Mouse (Mus musculus) thymus, adult 2 months (tissue): ENCODE measurements around the gene Slco3a1. TPM values are rescaled to one million over a fixed set of nuclear protein-coding genes. Genes with fewer than 3 reads are reported as not detected.

ENCODE experiments used
- DNase-seq: peaks from one replicate; pipeline ENCODE4 v3.0.0; 2021
- H3K27ac ChIP-seq: fragments of 200-500 bp; 2 replicates; pipeline ENCODE4 v1.5.1; 2012; ENCODE audit warnings: low read length, control low read depth; ENCODE audit not compliant: control insufficient read depth, insufficient read depth
- H3K27me3 ChIP-seq: fragments of 200-500 bp; 2 replicates; pipeline ENCODE4 v1.6.1; 2012; ENCODE audit warnings: mild to moderate bottlenecking, low read length, moderate library complexity, mixed read lengths; ENCODE audit not compliant: control insufficient read depth, insufficient read depth
- H3K36me3 ChIP-seq: fragments of 200-500 bp; 2 replicates; pipeline ENCODE4 v1.6.1; 2012; ENCODE audit warnings: mild to moderate bottlenecking, low read length, moderate library complexity; ENCODE audit not compliant: control insufficient read depth, insufficient read depth
- H3K4me1 ChIP-seq: fragments of 200-500 bp; replicated peaks from 2 replicates; pipeline ENCODE4 v1.6.1; 2012; ENCODE audit warnings: low read length; ENCODE audit not compliant: control insufficient read depth, insufficient read depth
- H3K4me3 ChIP-seq: fragments of 200-500 bp; 2 replicates; pipeline ENCODE4 v1.5.1; 2012; ENCODE audit warnings: mild to moderate bottlenecking, low read length, control low read depth, moderate library complexity; ENCODE audit not compliant: control insufficient read depth, insufficient read depth
- CTCF ChIP-seq: fragments of 200-500 bp; IDR thresholded peaks from 2 replicates; pipeline ENCODE4 v1.5.1; 2012; ENCODE audit warnings: mild to moderate bottlenecking, control low read depth, low read length, moderate library complexity, borderline replicate concordance; ENCODE audit not compliant: control insufficient read depth, poor library complexity, insufficient read depth; ENCODE audit errors: extremely low read depth
- POLR2A ChIP-seq: fragments of 200-500 bp; IDR thresholded peaks from 2 replicates; pipeline ENCODE4 v1.6.1; 2012; ENCODE audit warnings: mild to moderate bottlenecking, low read length, control low read depth, moderate library complexity; ENCODE audit not compliant: control insufficient read depth, poor library complexity, insufficient read depth; ENCODE audit errors: extremely low read depth
- WGBS: fragments of 180-500 bp; shearing (Covaris S2); methylation state at CpG from one replicate; pipeline ENCODE4 v1.1.7; 2018; 5-methylcytosine and 5-hydroxymethylcytosine counted together
- polyA plus RNA-seq: library from polyadenylated mRNA; depleted of rRNA; stranded (reverse); fragments of >200 nt; gene quantifications from 2 replicates; pipeline ENCODE4 v1.2.3, GENCODE M21; 2012

The Slco3a1 gene
- polyA plus RNA-seq, 1 experiment: 86.0 TPM

DNA sequence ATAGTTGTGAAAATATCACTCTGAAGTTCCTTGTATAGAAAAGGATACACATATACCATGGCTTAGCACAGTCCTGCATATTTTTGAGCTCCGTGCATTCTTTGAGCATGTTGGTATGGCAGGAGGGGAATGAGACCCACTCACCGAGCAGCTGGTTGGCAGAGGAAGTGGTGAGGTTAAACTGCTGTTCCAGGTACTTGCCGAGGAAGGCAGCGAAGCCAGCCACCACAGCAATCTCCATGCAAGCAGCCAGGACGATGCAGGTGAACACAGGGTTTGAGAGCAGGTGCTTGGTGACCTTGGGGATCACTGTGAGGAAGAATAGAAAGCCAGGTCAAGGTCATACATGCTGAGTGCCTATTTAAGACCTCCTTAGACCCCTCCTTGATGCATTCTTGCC is 226.9 kb downstream of the Slco3a1 start:
- 4% methylated on average over 5 of the region's 5 CpGs for WGBS
- Histone ChIP-seq H3K27me3 (no peaks in the 10 kb centered on the region), H3K4me3 (no peak overlapping the region), H3K27ac (no peak overlapping the region), H3K4me1 (peaks cover 6% of the 10 kb centered on the region), H3K36me3 (no peaks in the 10 kb centered on the region)
- DNase-seq: peak; percentile 43
- TF ChIP-seq POLR2A (no peak), CTCF (no peak)

DNA sequence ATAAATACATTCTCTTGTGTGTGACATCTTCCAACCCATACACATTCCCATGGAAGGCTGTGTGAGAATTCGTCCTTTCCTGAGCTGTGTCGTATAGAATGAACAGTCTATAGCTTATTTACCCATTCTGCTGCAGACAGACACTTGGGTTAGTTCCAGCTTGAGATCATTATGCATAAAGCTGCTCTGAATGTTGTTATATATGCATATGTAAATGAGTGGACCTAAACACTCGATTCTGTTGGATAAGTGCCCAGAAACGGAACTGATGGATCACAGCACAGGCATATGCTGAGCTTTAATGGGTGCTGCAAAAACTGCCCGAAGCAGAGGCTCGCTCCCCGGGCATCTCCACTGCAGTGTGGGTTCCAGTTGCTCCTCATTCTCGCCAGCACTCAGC is 229.5 kb downstream of the Slco3a1 start:
- DNase-seq: no peak
- TF ChIP-seq POLR2A (no peak), CTCF (no peak)
- Histone ChIP-seq H3K27me3 (no peaks in the 10 kb centered on the region), H3K4me3 (no peak overlapping the region), H3K27ac (no peak overlapping the region), H3K4me1 (peaks cover 6% of the 10 kb centered on the region), H3K36me3 (peaks cover under 1% of the 10 kb centered on the region; the same call in 1 of the 2 replicates)
- WGBS: 95% methylated on average over 8 of the region's 8 CpGs

DNA sequence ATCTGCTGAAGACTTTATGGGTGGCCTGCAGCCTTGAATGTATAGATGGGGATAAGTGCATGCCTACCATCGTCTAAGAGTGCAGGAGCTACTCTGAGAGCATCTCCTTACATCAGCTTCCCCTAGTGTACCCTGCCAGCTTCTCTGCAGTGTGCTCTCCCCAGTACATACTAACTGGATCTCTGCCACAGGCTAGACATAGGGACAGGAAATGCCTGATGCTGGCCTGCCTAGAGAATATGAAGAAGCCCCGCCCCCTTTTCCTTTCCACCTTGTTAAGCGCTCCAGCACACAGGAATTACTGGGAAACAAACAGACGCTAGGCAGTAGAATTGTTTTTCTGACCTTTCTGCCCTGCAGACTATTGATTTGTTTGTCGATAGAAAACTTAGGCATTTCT is 230.9 kb downstream of the Slco3a1 start:
- Histone ChIP-seq H3K4me3 (no peak overlapping the region), H3K4me1 (peaks cover 1% of the 10 kb centered on the region), H3K36me3 (peaks cover 10% of the 10 kb centered on the region), H3K27me3 (no peaks in the 10 kb centered on the region), H3K27ac (no peak overlapping the region)
- no peak for DNase-seq
- TF ChIP-seq POLR2A: no peak
- whole genome bisulfite sequencing: 91% methylated on average over 5 of the region's 5 CpGs

GRCm38 (mm10) chr7:74323194-74323593 is 231.4 kb downstream of the Slco3a1 start:
- no peaks in the 10 kb centered on the region for H3K4me1 ChIP-seq
- peaks cover 12% of the 10 kb centered on the region for H3K36me3 ChIP-seq
- no peak overlapping the region for H3K27ac ChIP-seq
- H3K27me3 ChIP-seq: no peaks in the 10 kb centered on the region
- DNase-seq: no peak
- TF ChIP-seq CTCF (no peak), POLR2A (no peak)
- H3K4me3 ChIP-seq: no peak overlapping the region

DNA sequence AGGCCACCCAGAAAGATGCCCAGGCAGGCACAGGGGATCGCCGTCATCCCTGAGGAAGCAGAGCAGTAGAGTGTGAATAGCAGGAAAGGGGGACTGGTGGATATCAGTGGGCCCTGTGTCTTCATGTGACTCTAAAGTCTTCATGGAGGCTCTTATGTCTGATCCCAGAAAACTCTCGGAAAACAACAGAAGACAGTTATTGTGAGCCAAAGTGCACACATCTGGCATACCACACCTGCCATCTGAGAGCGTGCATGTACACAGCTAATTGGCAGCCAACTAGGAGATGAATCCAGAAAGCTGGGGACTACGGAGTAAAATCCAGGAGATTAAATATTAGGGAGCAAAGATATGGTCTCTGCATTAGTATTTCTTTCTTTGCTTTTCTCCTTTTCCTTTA is 233.9 kb downstream of the Slco3a1 start:
- no peaks in the 10 kb centered on the region for H3K27me3 ChIP-seq
- DNase-seq: no peak
- H3K4me3 ChIP-seq: no peak overlapping the region
- WGBS: 99% methylated on average over 5 of the region's 5 CpGs
- peaks cover 19% of the 10 kb centered on the region for H3K36me3 ChIP-seq
- no peak overlapping the region for H3K27ac ChIP-seq
- TF ChIP-seq POLR2A: no peak
- TF ChIP-seq CTCF: no peak
- no peaks in the 10 kb centered on the region for H3K4me1 ChIP-seq

DNA sequence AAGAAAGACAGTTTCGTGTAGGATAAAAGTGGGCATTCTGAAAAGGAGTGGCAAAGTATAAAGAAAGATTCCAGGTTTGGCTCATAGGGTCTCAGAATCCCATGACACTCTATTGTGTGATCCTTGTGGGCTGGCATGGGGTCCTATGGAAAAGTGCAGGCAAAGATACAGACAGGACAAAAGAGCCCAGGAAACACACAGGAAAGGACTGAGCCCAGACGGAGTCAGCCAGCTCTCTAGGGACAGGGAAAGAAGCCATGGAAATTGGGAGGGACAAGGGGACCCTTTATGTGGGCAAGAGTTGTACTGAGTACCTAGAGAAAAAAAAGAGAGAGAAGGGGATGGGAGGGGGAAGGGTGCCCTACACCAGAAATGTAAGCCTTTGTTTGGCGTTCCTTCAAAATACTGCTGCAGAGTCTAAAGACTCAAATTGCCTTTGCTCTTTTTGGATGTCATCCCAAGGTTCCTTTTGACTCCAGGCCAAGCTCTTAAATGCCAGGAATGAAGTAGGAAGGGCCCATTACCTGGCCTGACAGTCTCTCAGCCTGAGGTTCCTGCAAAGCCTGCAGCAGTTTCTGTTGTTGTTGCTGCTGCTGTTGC is 238.6 kb downstream of the Slco3a1 start:
- no peak for TF ChIP-seq CTCF
- no peak for TF ChIP-seq POLR2A
- WGBS: 93% methylated on average over 3 of the region's 3 CpGs
- H3K27ac ChIP-seq: no peak overlapping the region
- DNase-seq: no peak
- no peaks in the 10 kb centered on the region for H3K4me1 ChIP-seq
- peaks cover 19% of the 10 kb centered on the region for H3K36me3 ChIP-seq
- no peak overlapping the region for H3K4me3 ChIP-seq
- H3K27me3 ChIP-seq: no peaks in the 10 kb centered on the region

- Histone ChIP-seq H3K4me1 (no peaks in the 10 kb centered on the region), H3K4me3 (no peak overlapping the region), H3K27me3 (no peaks in the 10 kb centered on the region), H3K36me3 (peaks cover 12% of the 10 kb centered on the region; the same call in 1 of the 2 replicates), H3K27ac (no peak overlapping the region)
- 90% methylated on average over 1 of the region's 1 CpGs for WGBS
- TF ChIP-seq CTCF: no peak
- no peak for TF ChIP-seq POLR2A
- DNase-seq: no peak
These were observed 240.3 kb downstream of the Slco3a1 start for GRCm38 (mm10) chr7:74314276-74314675.
